Comparison of ENCODE assay signal across 23 mouse cellular contexts in genomic region chr3:19368998-19369397, GRCm38 (mm10).
"Had no signal": no experiment of that assay in that cellular context is flagged by ENCODE, and none has a peak within 500 bp of the region (broad histone marks: within the 10 kb centered on the region; RNA-seq: fewer than 3 reads in every experiment).

No protein-coding gene starts in this region.

- H3K27me3 ChIP-seq: limb, embryonic 13.5 days; liver, embryonic 12.5 days; liver, embryonic 15.5 days; lung, embryonic 15.5 days; midbrain, embryonic 12.5 days; neural tube, embryonic 13.5 days had no signal

- ATAC-seq: liver, embryonic 12.5 days; midbrain, embryonic 16.5 days had no signal

- H3K9me3 ChIP-seq: limb, embryonic 10.5 days; limb, embryonic 13.5 days; liver, embryonic 12.5 days; liver, embryonic 15.5 days; lung, embryonic 15.5 days; midbrain, embryonic 12.5 days; neural tube, embryonic 13.5 days had no signal

- H3K36me3 ChIP-seq: limb, embryonic 10.5 days; limb, embryonic 13.5 days; liver, embryonic 12.5 days; liver, embryonic 15.5 days; lung, embryonic 15.5 days; midbrain, embryonic 12.5 days; neural tube, embryonic 13.5 days had no signal

- H3K27ac ChIP-seq: limb, embryonic 10.5 days; limb, embryonic 13.5 days; liver, embryonic 12.5 days; liver, embryonic 15.5 days; lung, embryonic 15.5 days; macrophage; midbrain, embryonic 12.5 days; neural tube, embryonic 13.5 days had no signal

- H3K4me1 ChIP-seq: limb, embryonic 10.5 days; limb, embryonic 13.5 days; liver, embryonic 12.5 days; liver, embryonic 15.5 days; lung, embryonic 15.5 days; midbrain, embryonic 12.5 days; neural tube, embryonic 13.5 days had no signal

- H3K4me2 ChIP-seq: limb, embryonic 13.5 days; liver, embryonic 12.5 days; liver, embryonic 15.5 days; lung, embryonic 15.5 days; midbrain, embryonic 12.5 days; neural tube, embryonic 13.5 days had no signal

- H3K9ac ChIP-seq: limb, embryonic 13.5 days; liver, embryonic 12.5 days; liver, embryonic 15.5 days; lung, embryonic 15.5 days; midbrain, embryonic 12.5 days; neural tube, embryonic 13.5 days had no signal

- H3K4me3 ChIP-seq: limb, embryonic 10.5 days; limb, embryonic 13.5 days; liver, embryonic 12.5 days; liver, embryonic 15.5 days; lung, embryonic 15.5 days; midbrain, embryonic 12.5 days; myocyte; neural tube, embryonic 13.5 days had no signal

- DNase-seq: kidney, adult 18-20 months; kidney, adult 9 months; kidney, postnatal 14 days; kidney, postnatal 4 days; layer of hippocampus, adult 9-11 months; liver; lung, adult 18-20 months; lung, postnatal 10 days; right cerebral cortex, postnatal 14 days; spleen, adult 18-20 months; thymus, adult 2 months; thymus, postnatal 14 days; thymus, postnatal 4 days had no signal
